ENCODE assay signal across 8 mouse cellular contexts in the genomic region with DNA sequence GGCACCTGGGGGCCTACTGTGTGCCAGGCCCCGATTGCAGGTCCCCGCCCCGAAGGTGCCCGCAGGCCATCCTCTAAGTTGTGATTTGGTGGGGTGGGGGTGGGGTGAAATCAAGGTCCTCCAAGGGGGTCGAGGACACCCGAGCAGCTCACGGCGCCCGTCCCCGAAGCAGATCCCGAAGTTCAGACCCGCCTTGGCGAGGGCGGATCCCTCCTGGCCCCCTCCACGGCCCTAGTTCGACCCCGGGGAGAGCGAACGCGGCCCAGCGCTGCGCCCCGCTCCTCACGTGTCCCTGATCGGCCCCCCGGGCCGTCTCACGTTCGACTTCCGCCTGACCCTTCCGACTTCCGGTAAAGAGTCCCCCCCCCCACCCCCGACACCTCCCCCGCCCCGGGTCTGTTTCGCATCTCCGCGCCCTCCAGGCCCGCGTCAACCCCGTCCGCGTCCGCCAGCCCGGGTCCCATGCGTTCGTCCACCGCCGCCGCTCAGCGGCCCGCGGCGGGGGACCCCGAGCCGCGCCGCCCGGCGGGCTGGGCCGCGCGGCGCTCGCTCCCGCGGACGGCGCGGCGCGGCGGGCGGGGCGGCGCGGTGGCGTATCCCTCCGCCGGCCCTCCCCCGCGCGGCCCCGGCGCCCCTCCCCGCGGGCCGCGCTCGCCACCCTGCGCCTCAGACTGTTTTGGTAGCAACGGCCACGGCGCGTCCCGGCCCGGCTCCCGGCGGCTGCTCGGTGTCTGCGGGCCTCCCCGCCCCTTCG. TPM values are rescaled to one million over a fixed set of nuclear protein-coding genes. Genes with fewer than 3 reads are reported as not detected.
DNase-seq lines count a peak whose midpoint lies in the region; ATAC-seq and TF ChIP-seq lines count a peak whose summit lies in the region.

A gene (plus strand): TSS at position 164 of the 754 bp plus-strand sequence.

- H3K27ac ChIP-seq in cortical plate, adult 2 months (ENCODE audit: insufficient read depth, low read length), result peak within 1 kb of the TSS; percentile 99

- no peak for TF ChIP-seq CTCF in cortical plate, adult 2 months (IDR thresholded peaks at IDR 0.05; ENCODE audit: extremely low read depth, insufficient read depth, low read length)

- peaks cover 3% of the 10 kb centered on the region for H3K4me1 ChIP-seq in cortical plate, adult 2 months (ENCODE audit: control insufficient read depth, insufficient read depth, low read length)

- peak; percentile 82 for TF ChIP-seq POLR2A in cortical plate, adult 2 months (IDR thresholded peaks at IDR 0.05; ENCODE audit: extremely low read depth, insufficient read depth, low read length)

- DNase-seq in gastrocnemius, postnatal 10 days, result peak; percentile 88
- DNase-seq in induced T-regulatory cell, adult 2 months (ENCODE audit: low read depth), result peak; percentile 89
- peak; percentile 68 to 74 for DNase-seq in left cerebral cortex, adult 8-10 months (ENCODE audit: low spot score in 2 of 2)
- peak; percentile 73 for DNase-seq in right cerebral cortex, adult 18-20 months
- peak; percentile 43 for DNase-seq in urinary bladder, postnatal 10 days (ENCODE audit: low spot score)

- ATAC-seq in activated CD4-positive, CD25-positive, alpha-beta regulatory T cell, adult 4 months, result peak; percentile 57
- ATAC-seq in megakaryocyte, adult 5-6 weeks (ENCODE audit: poor library complexity, severe bottlenecking), result peak; percentile 75

- peak within 1 kb of the TSS; percentile 88 for H3K4me3 ChIP-seq in cortical plate, adult 2 months (ENCODE audit: insufficient read depth, low read length)

RNA-seq across cellular contexts. Expression of the gene that starts here (rescaled TPM):
- polyA plus RNA-seq in activated CD4-positive, CD25-positive, alpha-beta regulatory T cell, adult 4 months (2017; shearing (Covaris generic)), result 10 to 100 TPM; 22.6 to 27.5 TPM
- 136 and 139 TPM in 2 replicates for polyA plus RNA-seq in cortical plate, adult 2 months (2012; rRNA removed)
- 100 to 1,000 TPM; 127 to 152 TPM for total RNA-seq in gastrocnemius, postnatal 10 days (2021)
- total RNA-seq in left cerebral cortex, adult 8-10 months (2022), result 100 to 1,000 TPM; 199 to 223 (median 216) TPM
- 46.3 and 50.9 TPM in 2 replicates for total RNA-seq in megakaryocyte, adult 5-6 weeks (2015)
- total RNA-seq in megakaryocyte, adult 5-6 weeks (2017), result 33.2 and 46.3 TPM in 2 replicates

Comparison
In these comparisons a context has a peak if more than half of its experiments do, and no peak if none do; other contexts are left out.
1. Peak in every context shown above with its lines: DNase-seq, ATAC-seq, H3K4me3 ChIP-seq and H3K27ac ChIP-seq.